Mouse (Mus musculus) frontal cortex, postnatal 10 days (tissue): ENCODE results near the gene Masp1.

Experiments
- DNase-seq, 2 experiments: peaks; one replicate each; pipeline ENCODE4 v3.0.0; 2022; ENCODE audit warnings: low spot score in 2 of 2, mixed read lengths in 1 of 2

The Masp1 gene

GRCm38 (mm10) chr16:23463671-23464347 lies 56.8 kb downstream of the Masp1 start:
- no peak for DNase-seq

GRCm38 (mm10) chr16:23458906-23459588 lies 61.6 kb downstream of the Masp1 start:
- no peak for DNase-seq

GRCm38 (mm10) chr16:23457338-23457737 lies 63.3 kb downstream of the Masp1 start:
- no peak for DNase-seq

- DNase-seq = no peak
These were observed 64.1 kb downstream of the Masp1 start for GRCm38 (mm10) chr16:23456534-23456933.

GRCm38 (mm10) chr16:23454376-23454775 lies 66.2 kb downstream of the Masp1 start:
- DNase-seq = no peak

- peak; percentile 27 to 55 for DNase-seq
These were observed 68.1 kb downstream of the Masp1 start for GRCm38 (mm10) chr16:23452476-23452875.

GRCm38 (mm10) chr16:23450816-23451215 lies 69.8 kb downstream of the Masp1 start:
- DNase-seq = no peak

- DNase-seq = no peak
These were observed 70.7 kb downstream of the Masp1 start for GRCm38 (mm10) chr16:23449946-23450345.

GRCm38 (mm10) chr16:23444231-23444630 lies 76.4 kb downstream of the Masp1 start:
- no peak for DNase-seq

- no peak for DNase-seq
These were observed 83.0 kb downstream of the Masp1 start for GRCm38 (mm10) chr16:23437404-23438166.

- no peak for DNase-seq
These were observed 90.6 kb downstream of the Masp1 start for GRCm38 (mm10) chr16:23429991-23430390.

GRCm38 (mm10) chr16:23428647-23429319 lies 91.8 kb downstream of the Masp1 start, which contains the start of gene Rtp1:
Gene Rtp1, plus strand, starts transcription at chr16:23429133.
- DNase-seq = no peak

- no peak for DNase-seq
These were observed 92.9 kb downstream of the Masp1 start for GRCm38 (mm10) chr16:23427701-23428100.

GRCm38 (mm10) chr16:23423825-23424224 lies 96.8 kb downstream of the Masp1 start:
- DNase-seq = no peak

- no peak for DNase-seq
These were observed 101.0 kb downstream of the Masp1 start for GRCm38 (mm10) chr16:23419565-23420085.

GRCm38 (mm10) chr16:23417456-23418240 lies 103.0 kb downstream of the Masp1 start:
- DNase-seq = no peak

GRCm38 (mm10) chr16:23416657-23417293 lies 103.8 kb downstream of the Masp1 start:
- DNase-seq = no peak

- DNase-seq = no peak
These were observed 104.4 kb downstream of the Masp1 start for GRCm38 (mm10) chr16:23416261-23416656.

GRCm38 (mm10) chr16:23412930-23413329 lies 107.7 kb downstream of the Masp1 start:
- no peak for DNase-seq

- DNase-seq = peak; percentile 48 to 74
These were observed 117.4 kb downstream of the Masp1 start for GRCm38 (mm10) chr16:23403008-23403755.
